In genomic region chr2:52331761-52332160, GRCm38 (mm10) we compare ENCODE assay signal across 24 mouse cellular contexts.
"Had no signal": no experiment of that assay in that cellular context is flagged by ENCODE, and none has a peak within 500 bp of the region (broad histone marks: within the 10 kb centered on the region; RNA-seq: fewer than 3 reads in every experiment).

No protein-coding gene starts in this region.

- H3K4me3 ChIP-seq: heart, adult 2 months; heart, embryonic 10.5 days; heart, embryonic 12.5 days; hindbrain, embryonic 13.5 days; hindbrain, embryonic 15.5 days; layer of hippocampus, adult 2 months; left cerebral cortex, adult 2 months; limb, embryonic 10.5 days; limb, embryonic 12.5 days; liver, embryonic 13.5 days; liver, embryonic 15.5 days had no signal

- H3K4me2 ChIP-seq: heart, embryonic 12.5 days; hindbrain, embryonic 13.5 days; hindbrain, embryonic 15.5 days; limb, embryonic 12.5 days; liver, embryonic 11.5 days; liver, embryonic 13.5 days; liver, embryonic 15.5 days had no signal

- H3K9me3 ChIP-seq: heart, embryonic 10.5 days; heart, embryonic 12.5 days; hindbrain, embryonic 13.5 days; hindbrain, embryonic 15.5 days; limb, embryonic 10.5 days; limb, embryonic 12.5 days; liver, embryonic 13.5 days; liver, embryonic 15.5 days had no signal

- H3K36me3 ChIP-seq: heart, embryonic 10.5 days; heart, embryonic 12.5 days; hindbrain, embryonic 13.5 days; hindbrain, embryonic 15.5 days; limb, embryonic 10.5 days; limb, embryonic 12.5 days; liver, embryonic 13.5 days; liver, embryonic 15.5 days had no signal

- H3K4me1 ChIP-seq: hindbrain, embryonic 13.5 days; hindbrain, embryonic 15.5 days; limb, embryonic 10.5 days; limb, embryonic 12.5 days; liver, embryonic 13.5 days; liver, embryonic 15.5 days had no signal

- ATAC-seq: forebrain, postnatal 0 days; hindbrain, postnatal 0 days; intestine, embryonic 16.5 days had no signal

- H3K27me3 ChIP-seq: heart, embryonic 12.5 days; hindbrain, embryonic 13.5 days; hindbrain, embryonic 15.5 days; limb, embryonic 12.5 days; liver, embryonic 13.5 days; liver, embryonic 15.5 days had no signal

- DNase-seq: forebrain, postnatal 0 days; heart, adult 11 months; heart, adult 2 months; heart, postnatal 14 days; heart, postnatal 36 days; kidney, adult 11 months; kidney, adult 8-10 months; kidney, postnatal 10 days; kidney, postnatal 25 days; kidney, postnatal 4 days; liver; liver, embryonic 13.5 days had no signal

- H3K27ac ChIP-seq: heart, adult 2 months; heart, embryonic 10.5 days; hindbrain, embryonic 13.5 days; hindbrain, embryonic 15.5 days; hindbrain, postnatal 0 days; layer of hippocampus, adult 2 months; left cerebral cortex, adult 2 months; limb, embryonic 10.5 days; limb, embryonic 12.5 days; liver, embryonic 13.5 days; liver, embryonic 15.5 days had no signal

- H3K9ac ChIP-seq: forebrain, postnatal 0 days; heart, embryonic 12.5 days; hindbrain, embryonic 13.5 days; hindbrain, embryonic 15.5 days; limb, embryonic 12.5 days; liver, embryonic 13.5 days; liver, embryonic 15.5 days had no signal
